Mouse (Mus musculus) right cerebral cortex, postnatal 4 days (tissue): Measurements from ENCODE around the gene Tpbgl.

Source experiments
- DNase-seq: peaks from one replicate; pipeline ENCODE4 v3.0.0-alpha.2; 2022

The Tpbgl gene

DNA sequence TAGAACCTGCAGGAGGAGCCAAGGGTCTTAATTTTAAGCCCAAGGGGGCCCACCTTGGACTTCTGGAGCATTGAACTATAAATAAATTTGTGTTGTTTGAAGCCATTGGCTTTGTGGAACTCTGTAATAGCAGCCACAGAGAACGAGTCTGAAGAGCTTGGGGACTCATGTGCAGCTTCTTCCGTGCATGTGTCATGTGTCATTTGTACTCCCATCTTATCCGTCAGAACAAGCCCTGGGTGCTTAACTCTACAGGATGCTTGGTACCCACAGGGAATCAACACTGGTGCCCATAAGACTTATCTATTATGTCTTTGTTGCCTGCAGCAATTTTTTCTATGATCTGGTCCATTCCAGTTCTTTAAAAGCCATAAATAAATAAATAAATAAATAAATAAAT lies 48.7 kb downstream of the Tpbgl start:
- no peak for DNase-seq
